Mouse (Mus musculus) frontal cortex, adult 2 months (tissue): ENCODE data around the gene Ddx27. TPM values are rescaled to one million over a fixed set of nuclear protein-coding genes. Genes with fewer than 3 reads are reported as not detected.
"Not testable (repeated sequence)": the region's sequence is repeated elsewhere in the genome, so short reads cannot be mapped to it uniquely, and the experiment has no call there.

Experiments used
- DNase-seq, 2 experiments: peaks; one replicate each; pipeline ENCODE4 v3.0.0; 2022; ENCODE audit warnings: low spot score in 1 of 2; ENCODE audit errors: extremely low spot score in 1 of 2
- polyA plus RNA-seq: library from polyadenylated mRNA; depleted of rRNA; stranded (reverse); fragments of >200 nt; gene quantifications from 2 replicates; pipeline ENCODE4 v1.2.3, GENCODE M21; 2012; rRNA removed

Gene Ddx27
- 36.7 and 42.6 TPM in 2 replicates for polyA plus RNA-seq

DNA sequence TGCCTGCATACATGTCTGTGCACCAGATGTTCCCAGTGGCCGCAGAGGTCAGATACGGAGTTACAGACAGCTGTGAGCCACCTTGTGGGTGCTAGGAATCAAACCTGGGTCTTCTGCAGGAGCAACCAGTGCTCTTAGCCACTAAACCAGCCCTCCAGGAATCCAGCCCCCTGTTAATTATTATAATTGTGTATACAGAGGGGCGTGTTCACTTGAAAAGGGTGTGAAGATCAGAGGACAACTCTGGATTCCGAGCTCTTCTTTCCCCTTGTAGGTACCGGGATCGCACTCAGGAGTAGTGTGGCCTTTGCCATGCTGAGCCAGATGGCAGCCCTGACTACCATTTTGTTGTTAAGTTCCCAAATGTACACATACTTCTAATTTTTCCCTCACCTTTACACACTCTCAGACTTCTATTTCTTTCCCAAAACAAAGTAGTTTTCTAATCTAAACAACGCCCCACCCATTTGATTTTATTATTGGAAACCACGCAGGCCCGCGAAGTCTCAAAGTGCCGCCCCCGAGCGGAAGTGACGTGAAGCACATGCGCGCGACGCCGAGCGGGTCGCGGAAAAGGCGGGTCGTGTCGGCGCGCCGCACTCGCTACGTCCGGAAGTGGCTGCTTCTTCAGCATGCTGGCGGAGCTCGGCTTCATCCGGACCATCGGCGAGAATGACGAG lies at the start of gene Ddx27:
Gene Ddx27, plus strand, starts transcription at position 492 of the 680 bp plus-strand sequence.
- DNase-seq: peak; percentile 78 to 93

DNA sequence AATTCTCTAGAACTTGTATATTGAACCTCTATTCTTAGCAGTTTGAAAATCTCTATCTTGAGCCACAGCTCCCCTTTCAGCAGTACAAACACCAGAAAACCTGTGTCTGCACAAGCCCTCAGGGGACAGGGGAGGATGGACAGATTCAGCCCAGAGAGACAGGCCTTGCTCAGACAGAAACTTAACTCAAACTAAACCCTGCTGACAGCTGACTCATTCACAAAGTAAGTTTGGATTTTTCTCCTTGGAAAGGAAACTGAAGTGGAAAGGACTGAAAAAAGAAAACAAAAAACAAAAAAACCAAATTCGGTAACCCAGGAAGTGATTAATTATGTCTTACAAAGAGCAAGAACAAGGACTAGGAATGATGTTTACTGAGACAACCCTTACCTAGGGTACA lies 41.8 kb upstream of the Ddx27 start:
- no peak for DNase-seq

DNA sequence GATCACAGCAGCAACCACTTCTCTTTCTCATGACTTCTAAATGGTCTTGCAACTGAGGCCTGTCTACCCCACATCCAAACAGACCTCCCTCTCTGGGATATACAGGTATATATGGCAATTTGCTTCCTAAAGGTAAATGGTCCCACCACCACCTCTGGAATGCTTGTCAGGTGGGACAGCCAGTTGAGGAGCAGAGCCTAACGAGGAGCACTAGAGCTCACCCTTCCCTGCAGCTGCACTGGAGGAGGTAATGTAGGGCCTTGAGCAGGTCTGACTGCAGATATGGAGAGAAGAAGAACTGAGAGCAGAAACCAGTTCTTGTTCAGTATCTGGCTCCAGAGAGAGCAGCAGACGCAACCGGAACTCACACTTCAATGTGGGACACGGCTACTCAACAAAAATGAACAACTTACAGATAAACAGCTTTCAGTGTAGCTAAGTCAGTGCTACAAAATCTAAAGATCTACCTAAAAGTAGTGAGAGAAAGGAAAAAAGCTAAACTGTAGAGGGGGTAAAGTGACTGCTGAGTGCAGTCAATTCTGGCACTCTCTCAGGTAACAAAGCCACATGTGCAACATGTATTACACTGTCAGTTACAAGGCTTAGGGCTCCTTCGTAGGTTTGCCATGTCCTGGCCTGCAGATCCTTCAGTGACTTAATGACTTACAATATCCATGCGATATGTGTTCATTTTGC lies 40.7 kb upstream of the Ddx27 start:
- DNase-seq: no peak

DNA sequence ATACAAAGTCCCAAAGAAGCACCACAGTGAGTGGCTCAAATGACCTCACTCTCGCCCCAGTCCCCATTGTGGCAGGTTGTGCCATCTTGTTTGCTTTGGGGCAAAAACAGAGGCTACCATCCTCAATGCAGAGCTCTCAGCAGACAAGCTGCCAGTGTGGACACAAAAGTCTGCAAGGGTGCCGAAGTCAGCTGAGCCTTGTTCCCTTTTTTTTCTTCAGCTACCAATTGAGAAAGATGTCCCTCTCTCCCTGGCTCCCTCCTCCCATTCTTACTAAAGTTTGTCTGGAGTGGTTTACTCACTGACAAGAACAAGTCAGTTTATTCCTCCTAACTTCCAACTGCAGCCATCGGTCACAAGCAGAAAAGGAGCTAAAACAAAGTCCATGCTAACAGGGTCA lies 38.6 kb upstream of the Ddx27 start:
- peak in 1 of 2 experiments; percentile 14 for DNase-seq

DNA sequence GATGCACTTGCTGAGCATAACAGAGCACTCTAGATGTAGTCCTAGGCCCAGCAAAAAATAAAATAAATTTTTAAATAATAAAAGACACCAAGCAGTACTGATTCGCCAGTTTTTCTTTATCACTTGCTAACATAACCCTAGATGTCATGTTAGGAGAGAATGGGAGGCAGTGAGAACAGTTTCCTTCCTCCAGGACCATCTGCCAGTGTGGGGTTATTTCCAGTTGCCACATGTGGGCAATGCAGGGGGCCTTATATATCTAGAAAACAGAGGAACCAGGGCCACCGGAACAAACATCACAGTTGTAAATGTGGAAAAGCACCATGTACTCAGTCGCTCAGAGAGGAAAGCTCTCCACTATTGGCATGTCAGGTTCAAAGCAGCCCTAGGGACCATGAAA lies 37.5 kb upstream of the Ddx27 start:
- DNase-seq: no peak

DNA sequence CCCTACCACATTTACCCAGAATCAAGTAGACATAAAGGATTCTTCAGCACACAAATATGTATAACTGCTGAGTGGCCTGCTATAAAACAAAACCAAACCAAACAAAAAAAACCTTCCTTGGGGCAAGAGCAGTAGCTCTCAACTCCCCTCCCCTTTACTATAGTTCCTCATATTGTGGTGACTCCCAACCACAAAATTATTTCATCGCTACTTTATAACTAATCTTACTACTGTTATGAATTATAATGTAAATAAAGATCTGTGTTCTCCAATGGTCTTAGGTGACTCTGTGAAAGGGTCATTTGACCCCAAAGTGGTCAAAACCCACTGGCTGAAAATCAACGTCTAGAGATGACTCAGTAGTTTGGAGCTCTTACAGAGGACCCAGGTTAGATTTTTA lies 34.8 kb upstream of the Ddx27 start:
- no peak for DNase-seq

DNA sequence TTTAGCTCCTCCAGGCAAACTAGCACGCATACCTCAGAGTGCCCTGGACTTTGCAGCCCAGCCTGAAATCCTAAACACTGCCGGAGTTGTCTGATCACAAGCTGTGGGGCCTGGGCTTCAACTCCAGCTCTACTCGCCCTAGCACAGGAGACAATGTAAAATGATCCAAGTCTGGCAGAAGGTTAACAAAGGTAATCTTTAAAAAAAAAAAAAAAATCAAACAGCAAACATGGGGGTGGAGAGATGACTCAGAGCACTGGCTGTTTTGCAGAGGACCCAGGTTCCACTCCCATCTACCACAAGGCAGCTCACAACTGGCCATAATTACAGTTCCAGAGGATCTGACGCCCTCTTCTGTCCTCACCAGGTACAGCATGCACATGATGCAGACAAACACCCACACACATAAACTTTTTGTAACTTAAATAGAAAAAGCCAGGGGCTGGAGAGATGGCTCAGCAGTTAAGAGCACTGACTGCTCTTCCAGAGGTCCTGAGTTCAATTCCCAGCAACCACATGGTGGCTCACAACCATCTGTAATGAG lies 31.6 kb upstream of the Ddx27 start:
- DNase-seq: no peak

DNA sequence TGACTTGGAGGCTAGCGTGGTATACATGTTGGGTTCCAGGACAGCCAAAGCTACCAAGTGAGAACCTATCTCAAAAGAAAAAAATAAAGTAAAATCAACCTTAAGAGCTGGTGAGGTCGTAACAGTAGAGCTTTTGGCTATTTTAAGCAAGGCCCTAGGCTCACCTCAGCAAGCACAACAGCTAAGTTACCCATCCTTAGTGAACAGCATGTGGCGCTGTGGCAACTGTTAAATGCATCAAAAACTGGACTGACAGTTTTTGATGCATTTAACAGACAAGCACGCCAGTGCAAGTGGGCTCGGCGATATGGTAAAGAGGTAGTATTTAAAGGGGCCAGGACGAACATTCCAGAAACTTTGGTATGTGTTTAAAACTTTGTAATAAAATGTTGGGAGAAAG lies 24.1 kb upstream of the Ddx27 start:
- DNase-seq: no peak

DNA sequence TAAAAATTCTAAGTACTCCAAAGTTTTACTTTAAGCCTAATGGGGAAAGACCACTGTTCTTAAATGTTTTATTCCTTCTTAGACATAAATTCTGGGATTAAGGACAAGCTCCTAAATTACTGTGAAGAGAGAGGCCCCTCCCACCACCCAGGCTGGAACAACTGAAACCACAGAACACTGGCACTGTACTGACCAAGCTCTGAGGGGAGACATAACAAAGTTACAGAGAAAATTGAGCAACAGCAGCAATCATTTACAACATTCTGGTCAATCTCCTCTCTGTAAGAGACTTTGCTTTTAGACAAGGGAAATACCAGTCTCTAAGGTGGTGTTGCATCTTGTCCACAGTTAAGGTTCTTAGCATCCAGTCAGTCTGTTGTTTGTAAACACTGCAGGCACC lies 23.0 kb upstream of the Ddx27 start:
- no peak for DNase-seq

DNA sequence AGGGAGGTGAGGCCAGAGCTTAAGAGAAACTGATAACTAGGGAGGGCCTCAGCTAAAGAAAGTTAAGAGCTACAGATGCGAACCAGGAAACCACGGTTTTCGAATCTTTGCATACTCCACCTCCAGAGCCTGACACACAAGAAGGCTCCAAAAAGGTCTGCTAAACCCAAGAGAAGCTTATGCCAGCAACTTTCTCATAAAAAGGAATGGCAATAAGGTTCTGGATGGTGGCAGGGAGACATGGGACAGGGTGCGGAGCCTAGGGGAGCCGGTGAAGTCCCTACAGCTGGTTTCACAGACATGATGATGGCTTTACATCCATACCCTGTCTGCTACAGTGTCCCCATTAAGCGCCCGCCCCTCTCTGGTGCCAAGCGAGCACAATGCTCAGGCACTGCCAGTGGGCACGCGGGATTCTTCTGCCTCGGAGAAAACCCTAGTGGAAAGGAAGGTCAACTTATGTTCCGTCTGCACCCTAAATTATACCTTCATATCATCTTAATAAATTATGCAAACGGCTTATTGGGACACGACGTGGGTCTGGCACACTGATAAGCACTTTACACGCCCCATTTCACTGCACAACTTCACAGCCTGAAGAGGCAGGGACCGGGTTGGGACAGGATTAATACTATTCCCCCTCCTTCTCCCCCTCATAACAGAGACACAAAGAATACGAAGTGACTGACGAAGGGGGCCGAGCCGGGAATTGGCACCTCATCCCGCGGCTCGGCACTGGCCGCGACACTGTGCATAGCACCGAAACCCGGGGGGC lies 19.8 kb upstream of the Ddx27 start:
- DNase-seq: peak in 1 of 2 experiments; percentile 23

DNA sequence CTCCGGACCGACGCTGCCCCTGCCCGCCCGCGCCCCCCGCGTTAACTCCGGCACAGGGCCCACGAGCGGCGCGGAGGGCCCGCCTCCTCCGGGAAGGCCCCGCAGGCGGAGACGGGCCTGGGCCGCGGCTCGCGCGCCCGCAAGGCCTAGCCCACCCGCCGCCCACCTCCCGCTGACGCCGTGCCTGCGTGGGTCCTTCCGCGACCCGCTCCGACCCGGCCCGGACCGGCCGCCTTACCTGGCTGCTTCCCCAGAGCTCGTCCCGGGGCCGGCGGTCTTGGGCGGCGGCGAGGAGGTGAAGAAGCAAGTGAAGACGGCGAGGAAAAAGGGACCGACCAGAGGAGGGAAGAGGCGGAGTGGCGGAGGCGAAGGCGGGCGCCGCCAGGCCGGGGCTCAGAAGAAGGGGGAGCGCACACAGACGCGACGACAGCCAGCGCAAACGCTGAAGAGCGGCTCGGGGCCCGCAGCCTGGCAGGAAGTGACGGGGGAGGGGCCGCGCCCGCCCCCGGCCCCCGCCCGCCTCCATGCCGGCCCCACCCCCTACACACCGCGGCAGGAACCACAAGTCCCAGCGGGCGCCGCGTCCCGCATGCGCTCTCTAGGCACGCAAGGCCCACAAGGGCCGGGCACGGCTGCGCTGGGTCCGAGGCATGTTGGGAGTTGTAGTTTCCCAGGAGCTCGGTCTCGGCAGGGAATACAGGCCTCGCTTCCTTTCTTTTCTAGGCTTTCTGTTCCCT lies 19.0 kb upstream of the Ddx27 start, which contains the start of gene Stau1:
Gene Stau1, minus strand, starts transcription at position 504 of the 737 bp plus-strand sequence.
- DNase-seq: peak; percentile 91 to 96

DNA sequence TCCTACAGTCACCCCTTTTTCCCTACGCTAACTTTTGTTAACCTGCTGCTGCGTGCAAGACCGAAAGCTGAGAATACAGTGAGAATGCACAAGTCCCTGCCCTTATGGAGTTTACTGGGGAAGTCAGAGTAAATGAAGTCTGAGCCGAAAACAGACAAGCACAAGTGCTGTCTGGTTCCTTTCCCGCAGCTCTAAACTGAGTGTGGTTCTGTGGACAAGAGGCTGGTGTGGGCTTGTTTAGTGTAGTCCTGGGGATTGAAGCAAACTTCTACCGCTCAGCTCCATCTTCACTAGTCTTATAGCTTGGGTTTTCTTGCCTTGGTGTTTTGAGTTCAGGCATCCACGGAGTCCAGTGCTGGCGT lies 18.5 kb upstream of the Ddx27 start:
- no peak for DNase-seq

DNA sequence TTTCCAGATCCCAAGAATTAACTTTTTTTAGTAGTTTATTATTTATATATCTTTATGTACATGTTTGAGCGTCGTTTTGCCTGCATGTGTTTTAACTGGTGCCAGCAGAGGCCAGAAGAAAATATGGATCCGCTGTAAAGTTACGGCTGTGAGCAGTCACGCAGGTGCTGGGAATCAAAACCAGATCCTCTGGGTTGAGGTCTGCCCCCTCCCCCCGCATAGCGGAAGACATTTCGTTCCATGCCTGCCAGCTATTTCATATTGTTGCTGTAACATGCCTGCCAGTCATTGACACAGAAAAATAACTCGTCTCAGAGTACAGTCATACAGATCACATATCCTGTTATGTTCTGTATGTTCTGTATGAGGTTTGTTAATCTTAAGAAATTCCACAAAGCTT lies 13.5 kb upstream of the Ddx27 start:
- no peak for DNase-seq

DNA sequence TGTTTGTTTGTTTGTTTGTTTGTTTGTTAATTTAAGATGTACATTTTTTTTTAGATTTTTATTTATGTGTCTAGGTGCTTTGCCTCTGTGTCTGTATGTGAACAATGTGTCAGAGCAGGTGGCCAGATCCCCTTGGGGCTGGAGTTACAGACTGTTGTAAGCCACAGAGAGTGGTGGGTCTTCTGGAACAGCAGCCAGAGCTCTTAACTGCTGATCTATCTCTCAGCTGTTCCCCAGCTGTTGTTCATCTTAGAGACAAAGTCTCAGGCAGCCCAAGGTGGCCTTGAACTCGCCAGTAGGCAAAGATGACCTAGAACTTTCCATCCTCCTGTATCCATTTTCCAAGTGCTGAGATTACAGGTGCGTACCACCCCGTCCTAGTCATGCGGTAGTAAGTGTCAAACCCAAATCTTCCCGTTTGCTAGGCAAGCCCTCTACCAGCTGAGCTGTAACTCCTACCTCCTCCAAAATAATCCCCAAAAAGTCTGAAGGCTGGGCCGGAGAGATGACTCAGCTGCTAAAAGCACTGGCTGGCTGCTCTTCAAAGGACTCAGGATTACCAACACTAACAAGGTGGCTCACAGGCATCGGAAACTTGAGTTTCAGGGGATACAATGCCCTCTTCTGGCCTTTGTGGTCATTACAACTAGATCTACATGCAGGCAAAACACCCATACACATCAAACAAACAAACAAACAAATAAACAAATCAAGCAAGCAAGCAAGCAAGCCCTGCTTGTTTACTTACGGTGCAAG lies 10.7 kb upstream of the Ddx27 start:
- peak; percentile 66 to 94 for DNase-seq

DNA sequence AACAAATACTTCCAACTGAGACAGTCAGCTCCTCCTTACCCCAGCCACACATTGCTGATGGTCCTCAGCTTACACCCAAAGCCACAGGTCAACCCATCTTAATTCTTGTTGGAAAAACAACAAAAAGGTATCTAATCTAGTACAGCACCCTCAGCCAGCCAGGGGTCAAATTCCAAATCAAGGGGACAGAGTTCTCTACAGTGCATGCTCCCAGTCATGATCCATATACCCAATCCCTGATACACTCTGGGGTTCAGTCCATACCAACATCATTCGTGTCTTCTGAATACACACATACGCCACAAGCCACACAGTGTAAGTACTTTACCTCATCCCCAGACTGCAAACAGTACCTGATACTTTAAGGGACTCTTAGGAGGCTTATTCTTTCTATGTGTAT lies 8.6 kb upstream of the Ddx27 start:
- no peak for DNase-seq

DNA sequence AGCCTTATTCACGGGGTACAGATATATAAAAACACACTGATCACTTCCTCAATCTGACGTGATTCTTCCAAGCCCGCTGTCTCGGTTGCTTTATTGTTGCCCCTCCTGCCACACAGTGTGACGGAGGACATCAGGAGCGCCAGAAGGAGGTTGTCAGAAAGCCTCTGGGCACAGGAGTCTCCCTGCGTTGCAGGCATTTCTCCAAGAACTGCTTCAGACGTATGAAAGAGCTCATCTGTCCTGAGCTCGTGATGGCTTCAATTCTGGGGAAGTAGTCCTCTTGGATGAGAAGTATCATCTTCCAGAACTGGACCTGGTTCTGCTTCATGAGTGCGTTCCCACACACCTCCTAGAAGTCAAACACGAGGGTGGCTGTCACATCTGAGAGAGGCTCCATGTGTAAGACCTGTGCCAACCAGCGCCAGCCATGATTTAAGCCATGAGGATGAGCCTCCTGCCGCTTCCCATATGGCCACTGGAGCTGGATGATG lies 7.9 kb upstream of the Ddx27 start:
- DNase-seq: peak in 1 of 2 experiments; percentile 33

DNA sequence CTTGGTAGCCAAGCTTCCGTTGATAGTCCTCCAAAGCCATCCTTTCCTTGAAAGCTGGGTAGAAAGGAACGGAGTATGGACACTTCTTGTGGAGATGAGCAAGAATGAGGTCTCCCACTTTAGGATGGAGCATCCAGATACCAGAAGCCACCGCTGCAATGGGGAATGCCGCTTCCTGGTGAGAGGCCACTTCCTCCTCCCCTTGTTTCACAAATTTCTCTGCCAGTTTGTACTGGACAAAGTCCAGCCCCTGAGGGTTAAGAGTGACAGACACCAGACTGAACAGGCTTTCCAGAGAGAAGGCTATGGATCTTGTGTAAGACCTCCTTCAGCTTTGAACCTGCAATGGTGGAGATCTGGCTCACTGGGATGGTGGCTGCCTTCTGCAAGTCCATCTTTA lies 7.4 kb upstream of the Ddx27 start:
- not testable (repeated sequence) for DNase-seq

DNA sequence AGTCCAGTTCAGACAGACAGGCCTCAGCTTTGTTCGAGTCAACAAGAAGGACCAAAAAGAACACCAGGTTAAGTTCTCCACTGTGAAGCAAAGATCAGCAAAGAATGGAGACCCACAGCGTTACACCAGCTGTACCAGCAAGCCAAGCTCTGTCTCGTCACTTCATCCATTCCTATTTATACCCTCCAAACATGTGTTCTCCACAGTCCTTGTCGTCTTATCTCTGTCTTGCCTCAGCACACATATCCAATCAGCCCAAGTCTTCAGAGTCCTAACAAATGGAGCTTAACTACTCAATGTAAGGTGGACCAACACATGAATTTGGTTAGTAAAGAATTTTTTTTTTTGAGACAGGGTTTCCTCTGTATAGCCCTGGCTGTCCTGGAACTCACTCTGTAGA lies 5.5 kb upstream of the Ddx27 start:
- DNase-seq: no peak

DNA sequence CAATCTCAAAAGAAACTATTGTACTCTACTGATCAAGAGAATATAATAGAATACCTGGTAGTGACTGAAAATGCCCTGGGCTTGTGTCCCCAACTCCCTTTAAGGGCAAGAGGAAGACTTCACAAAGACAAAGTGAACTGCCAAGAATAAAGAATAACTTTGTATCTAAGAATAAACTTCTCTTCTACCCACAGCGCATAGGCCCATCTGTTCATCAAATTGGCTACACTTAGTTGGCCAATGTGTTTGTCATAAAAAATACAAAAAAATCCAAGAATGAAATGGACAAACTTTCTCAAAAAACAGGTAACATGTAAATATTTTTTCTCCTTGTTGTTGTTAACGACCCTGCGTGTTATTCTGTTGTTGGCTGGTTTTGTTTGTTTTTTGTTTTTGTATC lies 4.4 kb upstream of the Ddx27 start:
- no peak for DNase-seq

DNA sequence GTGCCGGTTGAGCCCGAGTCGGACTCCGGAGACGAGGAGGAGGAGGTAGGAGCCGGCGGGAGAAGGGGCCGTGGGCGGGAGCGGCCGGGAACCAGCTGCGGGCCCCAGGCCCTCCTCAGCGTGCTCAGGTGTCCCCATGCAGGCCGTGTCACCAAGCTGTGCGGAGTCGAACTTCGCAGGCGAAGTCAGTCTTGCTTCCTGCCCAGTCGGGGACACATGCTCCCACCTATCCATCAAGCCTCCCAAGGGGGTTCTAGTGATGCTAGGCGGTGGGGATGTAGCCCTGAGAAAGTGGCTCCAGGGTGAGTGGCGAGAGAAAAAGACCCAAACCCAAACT lies 357 bp downstream of the Ddx27 start:
- DNase-seq: no peak
